Mouse (Mus musculus): ENCODE data around the gene Sct.

DNA sequence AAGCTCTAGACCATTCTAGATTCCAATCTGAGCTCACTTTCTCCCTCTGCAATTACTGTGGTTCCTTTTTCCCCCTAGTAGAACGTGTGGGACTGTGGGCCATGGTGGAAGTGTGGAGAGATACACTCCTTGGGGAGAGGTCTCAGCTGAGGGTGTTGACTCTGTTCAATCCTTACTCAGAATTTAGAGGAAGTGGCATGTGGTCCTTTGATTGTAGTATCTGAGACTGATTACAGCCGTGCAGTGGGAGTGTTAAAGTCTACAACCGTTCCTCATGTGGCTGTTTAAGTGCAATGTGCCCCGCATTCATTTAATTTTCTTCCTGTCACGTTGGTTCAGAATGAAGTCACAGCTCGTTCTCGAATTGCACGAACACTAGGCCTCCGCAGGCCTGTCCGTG is 22.8 kb downstream of the Sct start:
- TF ChIP-seq MYOD1 (IDR thresholded peaks at IDR 0.05; ENCODE audit: control insufficient read depth in 1 of 3, insufficient read length in 2 of 3, low read depth in 2 of 3) = no peak
- TF ChIP-seq POLR2A (IDR thresholded peaks at IDR 0.05; ENCODE audit: insufficient read length, low read depth) = no peak

Data from myocyte (in vitro differentiated cells).